Mouse (Mus musculus): Measurements from ENCODE around the gene D8Ertd738e. TPM values are rescaled to one million over a fixed set of nuclear protein-coding genes. Genes with fewer than 3 reads are reported as not detected.
"Not testable (repeated sequence)": the region's sequence is repeated elsewhere in the genome, so short reads cannot be mapped to it uniquely, and the experiment has no call there.

D8Ertd738e gene
- polyA plus RNA-seq (2015; fragmentation: Nextera tagmentation; extraction: Ambion mirVana) = 373 and 388 TPM in 2 replicates

DNA sequence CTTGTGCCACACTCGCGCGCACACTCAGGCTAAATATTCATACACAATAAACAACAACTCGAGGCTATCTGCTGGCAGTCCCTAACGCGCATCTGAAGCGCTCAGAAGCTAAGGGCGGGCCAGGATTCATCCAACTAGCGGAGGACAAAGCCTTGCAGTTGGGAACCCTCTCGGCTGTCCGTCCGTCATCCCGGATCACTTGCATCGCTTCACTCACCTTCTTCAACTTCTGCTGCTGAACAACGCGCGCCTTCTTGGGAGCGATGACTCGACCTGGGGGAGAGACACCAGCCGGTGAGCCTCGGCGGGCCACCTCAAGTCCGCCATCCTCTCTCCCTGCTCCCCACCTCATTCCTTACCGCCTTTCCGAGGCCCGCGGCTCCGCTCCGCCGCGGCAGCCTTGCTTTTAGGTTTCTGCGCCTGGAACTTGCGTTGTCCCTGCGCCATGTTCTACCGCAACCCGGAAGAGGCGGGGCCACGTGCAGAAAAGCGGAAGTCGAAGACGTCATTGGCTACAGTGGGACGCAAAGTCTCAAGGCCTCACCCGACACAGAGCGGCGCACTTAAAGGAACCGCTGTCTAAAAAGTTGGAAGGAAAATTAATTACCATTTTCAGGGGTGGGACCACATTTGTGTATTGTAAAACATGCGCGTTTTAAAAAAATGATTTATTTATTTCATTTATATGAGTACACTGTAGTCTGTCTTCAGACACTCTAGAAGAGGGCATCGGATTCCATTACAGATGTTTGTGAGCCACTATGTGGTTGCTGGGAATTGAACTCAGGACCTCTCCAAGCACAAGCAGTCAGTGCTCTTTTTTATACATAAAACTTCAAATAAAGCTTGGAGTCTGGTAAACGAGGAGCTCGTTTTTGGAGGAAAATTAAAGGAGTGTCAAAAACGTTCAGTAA, at the start of gene D8Ertd738e:
Gene D8Ertd738e, minus strand, starts transcription at position 463 of the 914 bp plus-strand sequence.
- WGBS = 5% methylated on average over 52 of the region's 52 CpGs
- peak; percentile 93 for ATAC-seq (replicated peaks; ENCODE audit: low FRiP score, low read depth)
- peaks cover 43% of the 10 kb centered on the region for H3K36me3 ChIP-seq (ENCODE audit: insufficient read depth, low read length)

DNA sequence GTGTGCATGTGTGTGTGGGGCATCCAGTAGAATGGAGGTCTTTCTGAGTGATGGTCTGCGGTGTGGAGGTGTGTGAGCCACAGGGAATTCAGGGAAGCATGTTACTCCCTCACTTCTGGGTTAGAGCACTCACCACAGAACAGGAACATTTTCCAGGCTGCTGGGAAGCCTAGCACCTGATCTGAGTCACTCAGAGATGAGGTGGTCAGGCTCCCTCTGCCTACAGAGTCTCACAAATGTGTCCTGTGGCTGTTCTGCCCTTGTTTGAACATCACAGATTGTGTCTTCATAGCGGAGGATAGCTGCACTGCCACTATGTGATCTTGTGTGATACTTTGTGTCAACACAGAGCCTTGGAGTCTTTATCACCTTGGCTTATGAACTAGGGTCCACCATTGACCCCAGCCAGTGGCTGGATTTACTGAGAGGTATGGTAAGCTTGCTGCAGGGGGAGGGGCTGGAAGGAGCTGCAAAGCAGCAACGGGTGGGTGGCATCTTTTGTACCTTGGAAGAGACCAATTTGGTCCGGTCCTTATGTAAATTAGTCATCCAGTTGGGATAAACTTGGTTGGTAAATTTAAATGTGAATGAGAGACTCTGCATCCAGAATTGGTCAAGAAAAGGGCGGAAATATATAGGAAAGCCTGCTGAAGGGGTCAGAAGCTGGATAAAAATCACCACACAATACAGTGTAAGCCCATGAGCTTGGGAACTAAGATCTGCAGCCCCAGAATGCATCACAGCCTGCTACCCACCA, 47.7 kb upstream of the D8Ertd738e start:
- ATAC-seq (replicated peaks; ENCODE audit: low FRiP score, low read depth) (no peak), DNase-seq (ENCODE audit: low spot score) (no peak)
- Histone ChIP-seq H3K27ac (no peak overlapping the region), H3K4me2 (ENCODE audit: low read length) (no peak overlapping the region), H3K36me3 (ENCODE audit: insufficient read depth, low read length) (no peaks in the 10 kb centered on the region), H3K9ac (ENCODE audit: low read depth, low read length) (no peak overlapping the region), H3K4me1 (replicated peaks; ENCODE audit: insufficient read depth, low read length) (no peaks in the 10 kb centered on the region), H3K27me3 (ENCODE audit: insufficient read depth, low read length) (no peaks in the 10 kb centered on the region), H3K9me3 (replicated peaks; ENCODE audit: low read length) (no peaks in the 10 kb centered on the region), H3K4me3 (replicated peaks; ENCODE audit: low read depth, low read length) (no peak overlapping the region)
- WGBS = 73% methylated on average over 5 of the region's 5 CpGs
- no peak for TF ChIP-seq CTCF (IDR thresholded peaks at IDR 0.05; ENCODE audit: low read depth)

More for the DNA sequence above, at the start of gene D8Ertd738e:
- Histone ChIP-seq H3K27ac (peak within 1 kb of the TSS; percentile 73), H3K9ac (ENCODE audit: low read depth, low read length) (peak within 1 kb of the TSS; percentile 81), H3K27me3 (ENCODE audit: insufficient read depth, low read length) (no peaks in the 10 kb centered on the region), H3K4me2 (ENCODE audit: low read length) (peak within 1 kb of the TSS; percentile 75), H3K4me3 (replicated peaks; ENCODE audit: low read depth, low read length) (peak within 1 kb of the TSS; percentile 70), H3K9me3 (replicated peaks; ENCODE audit: low read length) (no peaks in the 10 kb centered on the region), H3K4me1 (replicated peaks; ENCODE audit: insufficient read depth, low read length) (no peaks in the 10 kb centered on the region)
- DNase-seq (ENCODE audit: low spot score) = peak; percentile 97
- no peak; the same call in 1 of the 2 replicates for TF ChIP-seq CTCF (IDR thresholded peaks at IDR 0.05; ENCODE audit: low read depth)

DNA sequence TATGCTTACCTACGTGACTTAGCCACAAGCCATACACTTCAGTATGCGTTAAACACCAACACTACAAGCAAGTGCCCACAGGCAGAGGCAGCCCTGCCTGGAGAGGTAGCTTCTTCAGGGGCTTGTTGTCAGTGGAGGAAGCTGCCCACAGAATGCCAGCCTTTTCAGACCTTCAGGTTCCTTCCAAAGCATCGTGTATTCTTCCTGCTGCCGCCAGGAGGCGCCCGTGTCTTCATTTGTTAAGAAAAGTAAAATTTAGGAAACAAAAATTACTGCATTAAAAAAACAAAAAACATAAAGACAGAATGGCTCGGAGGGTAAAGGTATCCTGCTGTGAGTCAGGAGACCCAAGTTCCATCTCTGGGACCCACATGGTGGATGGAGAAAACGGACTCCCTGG, 42.2 kb upstream of the D8Ertd738e start:
- no peak overlapping the region for H3K4me3 ChIP-seq (replicated peaks; ENCODE audit: low read depth, low read length)
- H3K27ac ChIP-seq = no peak overlapping the region
- ATAC-seq (replicated peaks; ENCODE audit: low FRiP score, low read depth) (no peak), DNase-seq (ENCODE audit: low spot score) (peak; percentile 82)
- H3K4me2 ChIP-seq (ENCODE audit: low read length) = no peak overlapping the region
- 23% methylated on average over 8 of the region's 8 CpGs for WGBS
- no peaks in the 10 kb centered on the region for H3K9me3 ChIP-seq (replicated peaks; ENCODE audit: low read length)
- TF ChIP-seq CTCF (IDR thresholded peaks at IDR 0.05; ENCODE audit: low read depth) = peak; percentile 77
- no peaks in the 10 kb centered on the region for H3K4me1 ChIP-seq (replicated peaks; ENCODE audit: insufficient read depth, low read length)
- H3K36me3 ChIP-seq (ENCODE audit: insufficient read depth, low read length) = no peaks in the 10 kb centered on the region
- no peaks in the 10 kb centered on the region for H3K27me3 ChIP-seq (ENCODE audit: insufficient read depth, low read length)
- H3K9ac ChIP-seq (ENCODE audit: low read depth, low read length) = no peak overlapping the region

DNA sequence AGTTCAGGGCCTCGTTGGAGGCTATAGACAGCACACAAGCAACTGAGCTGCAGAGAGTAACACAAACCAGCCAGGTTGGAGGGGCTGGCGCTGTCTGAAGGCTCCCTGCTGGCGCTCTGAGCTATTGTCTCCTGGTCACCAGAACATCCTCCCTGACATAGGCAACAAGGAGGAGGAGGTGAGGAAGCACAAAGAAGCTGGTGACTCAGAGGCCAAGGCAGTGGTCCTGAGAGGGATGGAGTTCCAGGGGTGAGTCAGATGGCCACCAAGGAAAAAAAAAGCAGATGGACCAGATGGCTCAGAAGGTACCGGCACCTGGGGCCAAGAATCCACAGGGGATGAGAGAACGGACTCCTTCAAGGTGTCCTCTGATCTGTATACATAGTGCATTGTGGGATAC, 41.6 kb upstream of the D8Ertd738e start:
- DNase-seq (ENCODE audit: low spot score) = no peak
- H3K27ac ChIP-seq = no peak overlapping the region

DNA sequence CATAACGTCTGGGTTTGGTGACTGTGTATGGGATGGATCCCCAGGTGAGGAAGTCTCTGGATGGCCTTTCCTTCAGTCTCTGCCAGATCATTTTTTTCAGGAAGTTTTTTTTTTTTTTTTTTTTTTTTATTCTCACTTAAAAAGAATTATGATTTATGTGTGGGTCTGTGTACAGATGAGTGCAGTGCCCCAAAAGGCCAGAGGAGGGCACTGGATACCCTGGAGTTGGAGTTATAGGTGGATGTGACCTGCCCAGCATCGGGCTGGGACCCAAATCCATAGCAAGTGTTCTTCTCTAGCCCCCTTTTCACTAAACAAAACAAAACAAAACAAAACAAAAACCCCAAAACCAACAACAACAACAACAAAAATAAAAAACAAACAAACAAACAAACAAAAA, 39.4 kb upstream of the D8Ertd738e start:
- DNase-seq (ENCODE audit: low spot score) = peak; percentile 45
- no peak overlapping the region for H3K4me2 ChIP-seq (ENCODE audit: low read length)
- H3K36me3 ChIP-seq (ENCODE audit: insufficient read depth, low read length) = no peaks in the 10 kb centered on the region
- H3K27ac ChIP-seq = no peak overlapping the region
- H3K4me1 ChIP-seq (replicated peaks; ENCODE audit: insufficient read depth, low read length) = no peaks in the 10 kb centered on the region; the same call in 1 of the 2 replicates
- H3K9ac ChIP-seq (ENCODE audit: low read depth, low read length) = no peak overlapping the region
- H3K4me3 ChIP-seq (replicated peaks; ENCODE audit: low read depth, low read length) = no peak overlapping the region
- no peak for ATAC-seq (replicated peaks; ENCODE audit: low FRiP score, low read depth)
- H3K27me3 ChIP-seq (ENCODE audit: insufficient read depth, low read length) = no peaks in the 10 kb centered on the region
- H3K9me3 ChIP-seq (replicated peaks; ENCODE audit: low read length) = no peaks in the 10 kb centered on the region
- peak; percentile 55 for TF ChIP-seq CTCF (IDR thresholded peaks at IDR 0.05; ENCODE audit: low read depth)
- 51% methylated on average over 2 of the region's 2 CpGs for WGBS

More for the DNA sequence above, 41.6 kb upstream of the D8Ertd738e start:
- no peak for TF ChIP-seq CTCF (IDR thresholded peaks at IDR 0.05; ENCODE audit: low read depth)
- no peak overlapping the region for H3K4me2 ChIP-seq (ENCODE audit: low read length)
- H3K9ac ChIP-seq (ENCODE audit: low read depth, low read length) = no peak overlapping the region
- H3K9me3 ChIP-seq (replicated peaks; ENCODE audit: low read length) = no peaks in the 10 kb centered on the region
- no peaks in the 10 kb centered on the region for H3K27me3 ChIP-seq (ENCODE audit: insufficient read depth, low read length)
- H3K4me1 ChIP-seq (replicated peaks; ENCODE audit: insufficient read depth, low read length) = no peaks in the 10 kb centered on the region
- 74% methylated on average over 5 of the region's 5 CpGs for WGBS
- H3K36me3 ChIP-seq (ENCODE audit: insufficient read depth, low read length) = no peaks in the 10 kb centered on the region
- H3K4me3 ChIP-seq (replicated peaks; ENCODE audit: low read depth, low read length) = no peak overlapping the region
- no peak for ATAC-seq (replicated peaks; ENCODE audit: low FRiP score, low read depth)

DNA sequence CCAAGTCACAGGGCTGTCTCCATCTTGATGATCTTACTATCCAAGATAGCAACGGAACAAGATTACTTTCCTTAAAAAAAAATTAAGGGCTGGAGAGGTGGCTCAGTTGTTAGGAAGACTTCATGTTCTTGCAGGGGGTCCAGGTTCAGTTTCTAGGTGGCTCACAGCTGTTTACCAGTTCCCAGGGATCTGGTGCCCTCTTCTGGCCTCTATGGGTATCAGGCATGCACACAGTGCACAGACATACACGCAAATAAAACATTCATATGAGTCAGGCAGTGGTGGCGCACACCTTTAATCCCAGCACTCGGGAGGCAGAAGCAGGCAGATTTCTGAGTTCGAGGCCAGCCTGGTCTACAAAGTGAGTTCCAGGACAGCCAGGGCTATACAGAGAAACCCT, 36.1 kb upstream of the D8Ertd738e start:
- peak; percentile 84 for DNase-seq (ENCODE audit: low spot score)
- not testable (repeated sequence) for H3K27ac ChIP-seq; H3K27me3 ChIP-seq (ENCODE audit: insufficient read depth, low read length); H3K4me2 ChIP-seq (ENCODE audit: low read length); H3K9me3 ChIP-seq (replicated peaks; ENCODE audit: low read length); H3K4me3 ChIP-seq (replicated peaks; ENCODE audit: low read depth, low read length); H3K4me1 ChIP-seq (replicated peaks; ENCODE audit: insufficient read depth, low read length); H3K9ac ChIP-seq (ENCODE audit: low read depth, low read length); H3K36me3 ChIP-seq (ENCODE audit: insufficient read depth, low read length)
- ATAC-seq (replicated peaks; ENCODE audit: low FRiP score, low read depth) = peak; percentile 46
- WGBS = 50% methylated on average over 5 of the region's 5 CpGs
- TF ChIP-seq CTCF (IDR thresholded peaks at IDR 0.05; ENCODE audit: low read depth) = peak; percentile 82
